10 mouse cellular contexts compared by ENCODE assay signal in the genomic region with DNA sequence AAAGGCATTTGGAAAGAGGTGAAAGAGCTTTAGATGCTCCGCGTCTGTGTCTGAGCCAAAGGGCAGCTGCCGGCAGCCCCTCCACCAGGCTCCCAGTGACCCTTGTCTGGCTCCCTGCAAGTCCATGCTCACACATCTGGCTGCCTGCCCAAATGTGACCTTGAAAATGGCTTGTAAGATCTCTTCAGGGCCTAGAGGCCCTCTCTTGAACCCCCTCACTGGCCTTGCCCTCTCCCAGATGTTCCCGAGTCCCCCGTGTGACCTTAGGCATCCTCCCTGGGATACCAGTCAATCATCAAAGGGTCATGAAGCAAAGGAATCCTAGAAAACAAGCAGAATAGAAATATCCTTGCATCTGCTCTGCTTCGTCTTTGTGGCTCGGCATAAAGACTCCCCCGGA.
DNase-seq lines count a peak whose midpoint lies in the region.
"Had no signal": no experiment of that assay in that cellular context is flagged by ENCODE, and none has a peak within 500 bp of the region (broad histone marks: within the 10 kb centered on the region; RNA-seq: fewer than 3 reads in every experiment).

No protein-coding gene starts in this region.

- DNase-seq in kidney, postnatal 10 days, result peak; percentile 65
- no peak for DNase-seq in kidney, adult 8-10 months
- peak; percentile 22 for DNase-seq in right cerebral cortex, postnatal 14 days
- no peak for DNase-seq in right cerebral cortex, postnatal 25 days
- peak; percentile 76 for DNase-seq in embryo, embryonic 10.5 days (ENCODE audit: low spot score)
- peak; percentile 44 for DNase-seq in ovary, postnatal 10 days (ENCODE audit: low spot score)
- DNase-seq in layer of hippocampus, adult 9-10 months (ENCODE audit: low spot score), result no peak
- DNase-seq in MN1 (ENCODE audit: low spot score), result no peak
- DNase-seq: cerebellum, adult 9-10 months; forebrain, postnatal 0 days had no signal

Comparison
In these comparisons a context has a peak if more than half of its experiments do, and no peak if none do; other contexts are left out.
1. DNase-seq: peak in kidney, postnatal 10 days (single experiment), right cerebral cortex, postnatal 14 days (single experiment), embryo, embryonic 10.5 days (single experiment) and ovary, postnatal 10 days (single experiment); none in kidney, adult 8-10 months (0 of 2), right cerebral cortex, postnatal 25 days (single experiment), layer of hippocampus, adult 9-10 months (single experiment) and MN1 (single experiment).